Mouse (Mus musculus) kidney, embryonic 14.5 days (tissue): ENCODE measurements around the gene Bahcc1. TPM values are rescaled to one million over a fixed set of nuclear protein-coding genes. Genes with fewer than 3 reads are reported as not detected.
A peak's percentile ranks its signal among the peaks of the same experiment; 100 is the strongest.

Experiments
- ATAC-seq: fragments of 200-750 bp; cut with Nextera tagmentation; 2 replicates; pipeline ENCODE4 v1.8.0; 2017; ENCODE audit warnings: moderate number of reproducible peaks, mild to moderate bottlenecking, moderate TSS enrichment, moderate library complexity; ENCODE audit not compliant: low FRiP score, low TSS enrichment
- H3K27ac ChIP-seq: fragments of 300-500 bp; sonication (generic); 2 replicates; pipeline ENCODE4 v1.5.1; 2014; ENCODE audit warnings: low read depth, mild to moderate bottlenecking, low read length, moderate library complexity, mixed read lengths
- H3K27me3 ChIP-seq: fragments of 300-500 bp; sonication (generic); 2 replicates; pipeline ENCODE4 v1.6.1; 2014; ENCODE audit warnings: mild to moderate bottlenecking, low read length; ENCODE audit not compliant: control insufficient read depth, insufficient read depth
- H3K36me3 ChIP-seq: fragments of 300-500 bp; sonication (generic); 2 replicates; pipeline ENCODE4 v1.6.1; 2014; ENCODE audit warnings: low read length, mixed read lengths; ENCODE audit not compliant: control insufficient read depth, insufficient read depth
- H3K4me1 ChIP-seq: fragments of 300-500 bp; sonication (generic); 2 replicates; pipeline ENCODE4 v1.6.1; 2014; ENCODE audit warnings: low read length, mixed read lengths; ENCODE audit not compliant: control insufficient read depth, insufficient read depth
- H3K4me2 ChIP-seq: fragments of 300-500 bp; sonication (generic); replicated peaks from 2 replicates; pipeline ENCODE4 v1.6.1; 2014; ENCODE audit warnings: low read depth, mild to moderate bottlenecking, low read length
- H3K4me3 ChIP-seq: fragments of 300-500 bp; sonication (generic); 2 replicates; pipeline ENCODE4 v1.5.1; 2014; ENCODE audit warnings: mild to moderate bottlenecking, low read length
- H3K9ac ChIP-seq: fragments of 300-500 bp; sonication (generic); 2 replicates; pipeline ENCODE4 v1.6.1; 2014; ENCODE audit warnings: low read depth, mild to moderate bottlenecking, low read length, moderate library complexity
- H3K9me3 ChIP-seq: fragments of 300-500 bp; sonication (generic); 2 replicates; pipeline ENCODE4 v1.6.1; 2016; ENCODE audit warnings: low read length; ENCODE audit not compliant: control insufficient read depth
- WGBS: fragments of 180-500 bp; shearing (Covaris S2); extraction: QIAGEN DNeasy Blood & Tissue Kit; methylation state at CpG from one replicate; pipeline ENCODE4 v1.1.7; 2014; 5-methylcytosine and 5-hydroxymethylcytosine counted together
- polyA plus RNA-seq: library from polyadenylated mRNA; unstranded; fragments of >200 nt; fragmentation: Nextera tagmentation; extraction: Ambion mirVana; gene quantifications from 2 replicates; pipeline ENCODE4 v1.2.1, GENCODE M21; 2014

Gene Bahcc1
- polyA plus RNA-seq, 1 experiment from 2014 or later = 27.2 TPM

GRCm38 (mm10) chr11:120303119-120303518 is 70.4 kb downstream of the Bahcc1 start:
- 84% methylated on average over 9 of the region's 9 CpGs for WGBS
- Histone ChIP-seq H3K4me1 (peaks cover 32% of the 10 kb centered on the region), H3K9ac (no peak overlapping the region)

GRCm38 (mm10) chr11:120303559-120304349 is 71.0 kb downstream of the Bahcc1 start:
- Histone ChIP-seq H3K9ac (no peak overlapping the region), H3K4me3 (no peak overlapping the region), H3K4me1 (peaks cover 34% of the 10 kb centered on the region), H3K9me3 (no peaks in the 10 kb centered on the region), H3K27me3 (no peaks in the 10 kb centered on the region), H3K36me3 (no peaks in the 10 kb centered on the region), H3K4me2 (no peak overlapping the region), H3K27ac (peak overlapping the region; percentile 56; the same call in 1 of the 2 replicates)
- no peak for ATAC-seq
- WGBS = 82% methylated on average over 21 of the region's 21 CpGs

More at GRCm38 (mm10) chr11:120303119-120303518, 70.4 kb downstream of the Bahcc1 start:
- H3K4me2 ChIP-seq = no peak overlapping the region
- H3K9me3 ChIP-seq = no peaks in the 10 kb centered on the region
- H3K27ac ChIP-seq = no peak overlapping the region
- no peak overlapping the region for H3K4me3 ChIP-seq
- no peak for ATAC-seq
- H3K27me3 ChIP-seq = no peaks in the 10 kb centered on the region
- H3K36me3 ChIP-seq = no peaks in the 10 kb centered on the region

- Histone ChIP-seq H3K9ac (no peak overlapping the region), H3K36me3 (no peaks in the 10 kb centered on the region), H3K27me3 (no peaks in the 10 kb centered on the region), H3K4me2 (peak overlapping the region; percentile 64), H3K4me3 (no peak overlapping the region), H3K4me1 (peaks cover 34% of the 10 kb centered on the region), H3K27ac (peak overlapping the region; percentile 56; the same call in 1 of the 2 replicates), H3K9me3 (no peaks in the 10 kb centered on the region)
- peak; percentile 1; the same call in 1 of the 2 replicates for ATAC-seq
- WGBS = 12% methylated on average over 5 of the region's 5 CpGs
Observed at GRCm38 (mm10) chr11:120304350-120304694, 71.6 kb downstream of the Bahcc1 start.

GRCm38 (mm10) chr11:120304886-120305534 is 72.3 kb downstream of the Bahcc1 start:
- peak overlapping the region; percentile 64 for H3K4me2 ChIP-seq
- ATAC-seq = peak; percentile 94
- whole genome bisulfite sequencing = under 1% methylated on average over 43 of the region's 53 CpGs
- H3K27ac ChIP-seq = peak overlapping the region; percentile 79
- H3K9me3 ChIP-seq = no peaks in the 10 kb centered on the region
- no peaks in the 10 kb centered on the region for H3K27me3 ChIP-seq
- no peaks in the 10 kb centered on the region for H3K36me3 ChIP-seq
- H3K4me1 ChIP-seq = peaks cover 34% of the 10 kb centered on the region
- H3K4me3 ChIP-seq = peak overlapping the region; percentile 27
- H3K9ac ChIP-seq = peak overlapping the region; percentile 42

GRCm38 (mm10) chr11:120305535-120306365 is 73.0 kb downstream of the Bahcc1 start:
- H3K27ac ChIP-seq = peak overlapping the region; percentile 32; the same call in 1 of the 2 replicates
- peak overlapping the region; percentile 64 for H3K4me2 ChIP-seq
- peaks cover 39% of the 10 kb centered on the region for H3K4me1 ChIP-seq
- no peaks in the 10 kb centered on the region for H3K9me3 ChIP-seq
- H3K4me3 ChIP-seq = peak overlapping the region; percentile 27
- peak overlapping the region; percentile 42 for H3K9ac ChIP-seq
- no peaks in the 10 kb centered on the region for H3K27me3 ChIP-seq
- 18% methylated on average over 15 of the region's 15 CpGs for WGBS
- no peaks in the 10 kb centered on the region for H3K36me3 ChIP-seq
- ATAC-seq = no peak

GRCm38 (mm10) chr11:120306366-120307131 is 73.8 kb downstream of the Bahcc1 start:
- Histone ChIP-seq H3K4me3 (no peak overlapping the region), H3K4me1 (peaks cover 44% of the 10 kb centered on the region), H3K9me3 (no peaks in the 10 kb centered on the region), H3K4me2 (no peak overlapping the region), H3K36me3 (no peaks in the 10 kb centered on the region), H3K27ac (no peak overlapping the region), H3K9ac (no peak overlapping the region), H3K27me3 (no peaks in the 10 kb centered on the region)
- 42% methylated on average over 12 of the region's 12 CpGs for WGBS
- ATAC-seq = no peak

GRCm38 (mm10) chr11:120307132-120307413 is 74.3 kb downstream of the Bahcc1 start:
- H3K9me3 ChIP-seq = no peaks in the 10 kb centered on the region
- no peak overlapping the region for H3K9ac ChIP-seq
- ATAC-seq = no peak
- H3K36me3 ChIP-seq = no peaks in the 10 kb centered on the region
- H3K27ac ChIP-seq = peak overlapping the region; percentile 18; the same call in 1 of the 2 replicates
- H3K4me1 ChIP-seq = peaks cover 50% of the 10 kb centered on the region
- H3K4me3 ChIP-seq = no peak overlapping the region
- WGBS = 5% methylated on average over 5 of the region's 5 CpGs
- H3K4me2 ChIP-seq = peak overlapping the region; percentile 21; the same call in 1 of the 2 replicates
- H3K27me3 ChIP-seq = no peaks in the 10 kb centered on the region

- no peak overlapping the region for H3K4me3 ChIP-seq
- 6% methylated on average over 19 of the region's 19 CpGs for WGBS
- ATAC-seq = no peak
Observed at GRCm38 (mm10) chr11:120307566-120308430, 75.1 kb downstream of the Bahcc1 start.

More at GRCm38 (mm10) chr11:120307566-120308430, 75.1 kb downstream of the Bahcc1 start:
- H3K27me3 ChIP-seq = no peaks in the 10 kb centered on the region
- peaks cover 51% of the 10 kb centered on the region for H3K4me1 ChIP-seq
- H3K36me3 ChIP-seq = no peaks in the 10 kb centered on the region
- H3K4me2 ChIP-seq = peak overlapping the region; percentile 21; the same call in 1 of the 2 replicates
- no peaks in the 10 kb centered on the region for H3K9me3 ChIP-seq
- peak overlapping the region; percentile 18; the same call in 1 of the 2 replicates for H3K27ac ChIP-seq
- H3K9ac ChIP-seq = no peak overlapping the region
